Mouse (Mus musculus) stomach, postnatal 0 days (tissue): Measurements from ENCODE around the gene Asb2. TPM values are rescaled to one million over a fixed set of nuclear protein-coding genes. Genes with fewer than 3 reads are reported as not detected.

Experiments used
- ATAC-seq: fragments of 200-750 bp; cut with Nextera tagmentation; 2 replicates; pipeline ENCODE4 v1.8.0; 2017; ENCODE audit not compliant: low FRiP score, low TSS enrichment
- DNase-seq: peaks from one replicate; pipeline ENCODE4 v3.0.0-alpha.2; 2016; ENCODE audit warnings: low spot score
- H3K27ac ChIP-seq: fragments of 300-500 bp; sonication (generic); replicated peaks from 2 replicates; pipeline ENCODE4 v1.5.1; 2014; ENCODE audit warnings: mild to moderate bottlenecking, control low read depth
- H3K27me3 ChIP-seq: fragments of 300-500 bp; sonication (generic); 2 replicates; pipeline ENCODE4 v1.6.1; 2014; ENCODE audit warnings: low read length; ENCODE audit not compliant: control insufficient read depth, insufficient read depth
- H3K36me3 ChIP-seq: fragments of 300-500 bp; sonication (generic); 2 replicates; pipeline ENCODE4 v1.6.1; 2014; ENCODE audit warnings: low read length, mixed read lengths; ENCODE audit not compliant: control insufficient read depth, insufficient read depth
- H3K4me1 ChIP-seq: fragments of 300-500 bp; sonication (generic); replicated peaks from 2 replicates; pipeline ENCODE4 v1.6.1; 2014; ENCODE audit warnings: antibody characterized with exemption; ENCODE audit not compliant: control insufficient read depth, insufficient read depth
- H3K4me2 ChIP-seq: fragments of 300-500 bp; sonication (generic); replicated peaks from 2 replicates; pipeline ENCODE4 v1.6.1; 2014; ENCODE audit warnings: low read depth, mild to moderate bottlenecking, control low read depth, moderate library complexity
- H3K4me3 ChIP-seq: fragments of 300-500 bp; sonication (generic); 2 replicates; pipeline ENCODE4 v1.5.1; 2014; ENCODE audit warnings: low read depth, low read length, control low read depth
- H3K9ac ChIP-seq: fragments of 300-500 bp; sonication (generic); 2 replicates; pipeline ENCODE4 v1.6.1; 2014; ENCODE audit warnings: mild to moderate bottlenecking, low read length, control low read depth, mixed read lengths
- H3K9me3 ChIP-seq: fragments of 300-500 bp; sonication (generic); 2 replicates; pipeline ENCODE4 v1.6.1; 2016; ENCODE audit warnings: low read length; ENCODE audit not compliant: control insufficient read depth
- CTCF ChIP-seq: IDR thresholded peaks from 2 replicates; pipeline ENCODE4 v1.5.1; 2016; ENCODE audit warnings: antibody characterized with exemption, low read depth, mild to moderate bottlenecking, moderate library complexity
- EP300 ChIP-seq: optimal IDR thresholded peaks from 2 replicates; pipeline ENCODE3; 2016; ENCODE audit warnings: antibody characterized with exemption
- whole genome bisulfite sequencing: fragments of 180-500 bp; shearing (Covaris S2); extraction: QIAGEN DNeasy Blood & Tissue Kit; methylation state at CpG from one replicate; pipeline ENCODE4 v1.1.7; 2014; 5-methylcytosine and 5-hydroxymethylcytosine counted together
- polyA plus RNA-seq: library from polyadenylated mRNA; unstranded; fragments of >200 nt; fragmentation: Nextera tagmentation; extraction: Ambion mirVana; gene quantifications from 2 replicates; pipeline ENCODE4 v1.2.1, GENCODE M21; 2015

The Asb2 gene
- polyA plus RNA-seq, 1 experiment from 2014 or later: 17.4 TPM

DNA sequence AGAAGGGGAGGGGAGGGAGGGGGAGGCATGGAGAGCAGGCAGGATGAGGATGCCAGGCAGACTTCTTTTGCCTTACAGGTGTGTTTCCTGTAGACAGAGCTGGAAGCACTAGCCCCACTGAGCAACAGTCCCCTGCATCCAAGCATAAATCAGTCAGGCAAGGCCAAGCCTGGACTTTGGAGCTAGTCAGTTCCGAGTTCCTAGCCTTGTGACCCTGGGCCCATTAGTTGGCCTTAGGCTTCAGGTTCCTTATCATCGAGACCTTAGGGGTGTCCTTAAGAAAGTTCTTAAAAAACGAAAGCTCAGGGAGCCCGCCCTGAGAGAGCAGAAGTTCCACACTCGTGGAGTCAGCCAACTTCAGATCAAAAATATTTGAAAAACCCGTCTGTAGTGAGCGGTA, 10.9 kb downstream of the Asb2 start:
- Histone ChIP-seq H3K27ac (no peak overlapping the region), H3K27me3 (no peaks in the 10 kb centered on the region), H3K4me3 (no peak overlapping the region), H3K4me1 (no peaks in the 10 kb centered on the region), H3K36me3 (no peaks in the 10 kb centered on the region), H3K9me3 (no peaks in the 10 kb centered on the region), H3K9ac (no peak overlapping the region), H3K4me2 (no peak overlapping the region)
- TF ChIP-seq CTCF (no peak), EP300 (no peak)
- 45% methylated on average over 7 of the region's 7 CpGs for WGBS
- DNase-seq (no peak), ATAC-seq (no peak)

DNA sequence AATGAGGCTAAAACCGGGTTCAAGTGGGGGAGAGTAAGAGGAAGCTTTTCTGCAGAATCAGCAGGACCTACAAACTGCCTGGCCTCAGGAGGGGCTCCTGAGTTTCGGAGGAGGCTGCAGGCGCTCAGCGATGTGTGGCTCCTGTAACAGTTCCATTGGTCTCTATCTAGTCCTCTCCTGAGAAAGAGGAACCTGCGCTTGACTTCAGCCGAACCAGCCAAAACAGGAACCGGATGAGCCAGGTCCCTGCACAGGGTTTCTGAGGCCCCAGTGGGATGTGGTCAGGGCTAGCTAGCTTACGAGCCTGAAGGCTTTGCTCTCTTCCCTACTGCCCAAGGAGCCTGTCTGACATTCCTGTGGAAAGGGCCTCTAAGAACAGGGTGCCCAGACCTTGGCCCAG, 12.3 kb downstream of the Asb2 start:
- DNase-seq: no peak

DNA sequence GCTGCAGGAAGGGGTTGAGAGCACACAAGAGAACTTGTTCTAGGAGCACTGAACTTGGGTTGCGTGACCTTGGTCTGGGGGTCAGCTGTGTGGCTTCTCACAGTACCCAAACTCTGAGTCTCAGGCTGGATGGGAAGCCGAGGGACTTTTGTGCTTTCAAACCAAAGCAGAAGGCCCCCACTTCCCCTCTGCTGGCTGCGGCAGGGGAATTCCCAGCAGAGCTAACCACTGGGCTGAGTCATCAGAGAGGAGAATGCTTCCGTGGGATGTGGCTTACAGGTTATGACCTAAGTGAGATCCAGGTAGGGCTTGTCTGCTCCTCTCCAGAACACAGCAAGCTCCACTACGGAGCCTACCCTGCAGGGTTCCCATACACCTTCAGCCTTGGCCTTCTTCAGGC, 14.6 kb downstream of the Asb2 start:
- no peaks in the 10 kb centered on the region for H3K36me3 ChIP-seq

More for the DNA sequence above, 12.3 kb downstream of the Asb2 start:
- Histone ChIP-seq H3K36me3 (no peaks in the 10 kb centered on the region), H3K4me3 (no peak overlapping the region), H3K27me3 (no peaks in the 10 kb centered on the region), H3K9me3 (no peaks in the 10 kb centered on the region), H3K9ac (no peak overlapping the region), H3K4me2 (no peak overlapping the region), H3K4me1 (no peaks in the 10 kb centered on the region), H3K27ac (no peak overlapping the region)
- no peak for TF ChIP-seq CTCF
- no peak for TF ChIP-seq EP300
- peak; percentile 11; the same call in 1 of the 2 replicates for ATAC-seq
- 76% methylated on average over 8 of the region's 8 CpGs for WGBS

DNA sequence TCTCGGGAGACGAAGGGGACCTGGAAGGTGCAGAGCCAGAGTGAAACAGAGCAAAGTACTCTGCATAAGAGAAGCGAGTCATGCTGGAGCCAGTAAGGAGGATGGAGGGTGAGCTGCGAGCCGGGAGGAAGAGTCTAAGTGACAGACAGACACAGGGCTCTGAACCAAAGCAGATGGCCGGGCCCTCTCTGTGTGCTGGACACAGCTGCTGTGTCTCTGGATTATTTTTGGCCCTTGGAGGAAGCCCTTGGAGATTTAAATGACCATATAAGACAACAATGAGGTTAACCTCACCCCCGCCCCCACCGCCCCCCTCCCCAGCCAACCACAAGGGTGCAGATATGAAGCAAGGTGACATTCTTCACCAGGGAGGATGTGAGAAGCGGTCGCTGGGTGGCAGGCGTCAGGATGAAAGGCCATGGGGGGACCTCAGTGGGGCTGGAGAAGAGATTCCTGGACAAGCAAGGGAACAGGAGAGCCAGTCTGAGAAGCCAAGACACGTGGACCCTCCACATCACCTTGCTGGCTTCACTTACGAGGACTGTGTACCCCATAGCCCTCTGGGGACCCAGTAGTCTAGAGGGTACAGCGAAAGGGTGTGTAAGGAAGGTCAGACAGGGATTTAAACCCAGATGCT, 17.5 kb downstream of the Asb2 start:
- no peak overlapping the region for H3K4me3 ChIP-seq
- H3K9ac ChIP-seq: no peak overlapping the region
- no peaks in the 10 kb centered on the region for H3K9me3 ChIP-seq
- 62% methylated on average over 14 of the region's 14 CpGs for WGBS
- no peaks in the 10 kb centered on the region for H3K4me1 ChIP-seq
- no peaks in the 10 kb centered on the region for H3K27me3 ChIP-seq
- no peak overlapping the region for H3K27ac ChIP-seq
- H3K4me2 ChIP-seq: no peak overlapping the region
- TF ChIP-seq EP300 (no peak), CTCF (no peak)
- ATAC-seq (peak; percentile 50; the same call in 1 of the 2 replicates), DNase-seq (no peak)
- no peaks in the 10 kb centered on the region for H3K36me3 ChIP-seq

More for the DNA sequence above, 14.6 kb downstream of the Asb2 start:
- no peak overlapping the region for H3K4me3 ChIP-seq
- H3K9ac ChIP-seq: no peak overlapping the region
- ATAC-seq: 0 out of 2 replicates have a peak, but pooled peaks have one; percentile 13
- no peaks in the 10 kb centered on the region for H3K4me1 ChIP-seq
- H3K4me2 ChIP-seq: no peak overlapping the region
- TF ChIP-seq EP300 (no peak), CTCF (no peak)
- 75% methylated on average over 5 of the region's 5 CpGs for WGBS
- H3K27ac ChIP-seq: no peak overlapping the region
- H3K9me3 ChIP-seq: no peaks in the 10 kb centered on the region
- H3K27me3 ChIP-seq: no peaks in the 10 kb centered on the region
- no peak for DNase-seq

DNA sequence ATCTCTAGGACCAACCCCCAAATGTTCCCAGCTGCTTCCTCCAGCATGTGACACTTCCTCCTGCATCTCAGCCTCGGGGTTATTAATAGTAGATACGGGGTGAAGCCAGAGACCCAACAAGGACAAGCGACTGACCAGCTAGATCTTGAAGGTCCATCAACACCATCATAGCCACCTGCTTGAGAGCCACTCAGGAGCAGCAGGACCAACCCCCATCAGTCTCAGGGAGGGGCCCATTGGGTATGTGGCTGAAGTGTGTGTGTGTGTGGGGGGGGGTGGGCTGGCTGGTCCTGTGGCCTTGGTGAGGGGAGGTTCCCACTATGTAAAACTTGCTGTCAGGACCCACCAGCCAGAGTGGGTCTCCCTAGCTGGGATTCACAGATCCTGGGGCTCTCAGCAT, 19.0 kb downstream of the Asb2 start:
- no peaks in the 10 kb centered on the region for H3K4me1 ChIP-seq
- no peak overlapping the region for H3K9ac ChIP-seq
- H3K4me3 ChIP-seq: no peak overlapping the region
- 85% methylated on average over 3 of the region's 3 CpGs for WGBS
- H3K36me3 ChIP-seq: no peaks in the 10 kb centered on the region
- no peak overlapping the region for H3K4me2 ChIP-seq
- DNase-seq (no peak), ATAC-seq (no peak)
- H3K27ac ChIP-seq: no peak overlapping the region
- no peaks in the 10 kb centered on the region for H3K27me3 ChIP-seq
- H3K9me3 ChIP-seq: no peaks in the 10 kb centered on the region
- TF ChIP-seq CTCF (no peak), EP300 (no peak)

DNA sequence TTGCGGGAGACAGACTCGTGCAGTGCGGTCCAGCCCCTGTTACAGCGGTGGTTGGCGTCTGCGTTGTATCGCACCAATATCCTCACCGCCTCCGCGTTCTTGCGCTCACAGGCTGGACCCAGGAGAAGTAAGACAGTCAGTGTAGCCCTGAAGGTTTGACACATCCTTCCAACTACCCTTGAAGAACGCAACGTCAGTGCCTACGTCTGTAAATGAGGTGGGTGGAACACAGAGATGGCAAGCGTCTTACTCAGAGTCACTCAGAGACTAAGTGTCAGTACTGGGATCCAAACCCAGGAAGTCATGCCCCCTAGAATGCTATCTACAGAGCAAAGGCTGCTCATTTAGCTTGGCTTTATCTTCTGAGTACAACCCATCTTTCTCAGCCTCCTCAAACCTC, 22.4 kb downstream of the Asb2 start:
- no peaks in the 10 kb centered on the region for H3K27me3 ChIP-seq
- H3K27ac ChIP-seq: no peak overlapping the region
- 95% methylated on average over 15 of the region's 15 CpGs for WGBS
- H3K36me3 ChIP-seq: no peaks in the 10 kb centered on the region
- H3K4me3 ChIP-seq: no peak overlapping the region
- H3K9ac ChIP-seq: no peak overlapping the region
- no peak for TF ChIP-seq EP300
- no peak for TF ChIP-seq CTCF
- H3K9me3 ChIP-seq: no peaks in the 10 kb centered on the region
- ATAC-seq: no peak
- H3K4me2 ChIP-seq: no peak overlapping the region
- DNase-seq: no peak
- no peaks in the 10 kb centered on the region for H3K4me1 ChIP-seq
